Mouse (Mus musculus) forebrain, embryonic 11.5 days (tissue): ENCODE measurements around the gene Gbf1. TPM values are rescaled to one million over a fixed set of nuclear protein-coding genes. Genes with fewer than 3 reads are reported as not detected.
"Not testable (repeated sequence)": the region's sequence is repeated elsewhere in the genome, so short reads cannot be mapped to it uniquely, and the experiment has no call there.

Experiments
- ATAC-seq: fragments of 200-750 bp; cut with Nextera tagmentation; replicated peaks from 2 replicates; pipeline ENCODE4 v1.8.0; 2017; ENCODE audit warnings: moderate TSS enrichment; ENCODE audit not compliant: low FRiP score
- DNase-seq: peaks from one replicate; pipeline ENCODE4 v3.0.0-alpha.2; 2017; ENCODE audit warnings: low spot score
- H3K27ac ChIP-seq: fragments of 300-500 bp; sonication (generic); 2 replicates; pipeline ENCODE4 v1.5.1; 2014; ENCODE audit warnings: low read depth, low read length
- H3K27me3 ChIP-seq: fragments of 300-500 bp; sonication (generic); 2 replicates; pipeline ENCODE4 v1.6.1; 2014; ENCODE audit warnings: mild to moderate bottlenecking, low read length, mixed read lengths; ENCODE audit not compliant: control insufficient read depth, insufficient read depth
- H3K36me3 ChIP-seq: fragments of 300-500 bp; sonication (generic); 2 replicates; pipeline ENCODE4 v1.6.1; 2014; ENCODE audit warnings: mild to moderate bottlenecking, low read length, moderate library complexity, mixed read lengths; ENCODE audit not compliant: control insufficient read depth, insufficient read depth
- H3K4me1 ChIP-seq: fragments of 300-500 bp; sonication (generic); replicated peaks from 2 replicates; pipeline ENCODE4 v1.6.1; 2014; ENCODE audit warnings: low read length, mixed read lengths; ENCODE audit not compliant: control insufficient read depth, insufficient read depth
- H3K4me2 ChIP-seq: fragments of 300-500 bp; sonication (generic); 2 replicates; pipeline ENCODE4 v1.6.1; 2014; ENCODE audit warnings: low read depth, mild to moderate bottlenecking, low read length, moderate library complexity, mixed read lengths; ENCODE audit not compliant: severe bottlenecking
- H3K4me3 ChIP-seq: fragments of 300-500 bp; sonication (generic); 2 replicates; pipeline ENCODE4 v1.5.1; 2014; ENCODE audit warnings: low read depth, low read length
- H3K9ac ChIP-seq: fragments of 300-500 bp; sonication (generic); 2 replicates; pipeline ENCODE4 v1.6.1; 2014; ENCODE audit warnings: low read length
- H3K9me3 ChIP-seq: fragments of 300-500 bp; sonication (generic); 2 replicates; pipeline ENCODE4 v1.6.1; 2016; ENCODE audit warnings: low read length, mixed read lengths; ENCODE audit not compliant: control insufficient read depth
- WGBS: fragments of 180-500 bp; shearing (Covaris S2); extraction: QIAGEN DNeasy Blood & Tissue Kit; methylation state at CpG from one replicate; pipeline ENCODE4 v1.1.7; 2014; 5-methylcytosine and 5-hydroxymethylcytosine counted together
- polyA plus RNA-seq: library from polyadenylated mRNA; unstranded; fragments of >200 nt; fragmentation: Nextera tagmentation; extraction: Ambion mirVana; gene quantifications from 2 replicates; pipeline ENCODE4 v1.2.1, GENCODE M21; 2014

Gbf1 gene
- polyA plus RNA-seq, 1 experiment from 2014 or later = 49.0 TPM

DNA sequence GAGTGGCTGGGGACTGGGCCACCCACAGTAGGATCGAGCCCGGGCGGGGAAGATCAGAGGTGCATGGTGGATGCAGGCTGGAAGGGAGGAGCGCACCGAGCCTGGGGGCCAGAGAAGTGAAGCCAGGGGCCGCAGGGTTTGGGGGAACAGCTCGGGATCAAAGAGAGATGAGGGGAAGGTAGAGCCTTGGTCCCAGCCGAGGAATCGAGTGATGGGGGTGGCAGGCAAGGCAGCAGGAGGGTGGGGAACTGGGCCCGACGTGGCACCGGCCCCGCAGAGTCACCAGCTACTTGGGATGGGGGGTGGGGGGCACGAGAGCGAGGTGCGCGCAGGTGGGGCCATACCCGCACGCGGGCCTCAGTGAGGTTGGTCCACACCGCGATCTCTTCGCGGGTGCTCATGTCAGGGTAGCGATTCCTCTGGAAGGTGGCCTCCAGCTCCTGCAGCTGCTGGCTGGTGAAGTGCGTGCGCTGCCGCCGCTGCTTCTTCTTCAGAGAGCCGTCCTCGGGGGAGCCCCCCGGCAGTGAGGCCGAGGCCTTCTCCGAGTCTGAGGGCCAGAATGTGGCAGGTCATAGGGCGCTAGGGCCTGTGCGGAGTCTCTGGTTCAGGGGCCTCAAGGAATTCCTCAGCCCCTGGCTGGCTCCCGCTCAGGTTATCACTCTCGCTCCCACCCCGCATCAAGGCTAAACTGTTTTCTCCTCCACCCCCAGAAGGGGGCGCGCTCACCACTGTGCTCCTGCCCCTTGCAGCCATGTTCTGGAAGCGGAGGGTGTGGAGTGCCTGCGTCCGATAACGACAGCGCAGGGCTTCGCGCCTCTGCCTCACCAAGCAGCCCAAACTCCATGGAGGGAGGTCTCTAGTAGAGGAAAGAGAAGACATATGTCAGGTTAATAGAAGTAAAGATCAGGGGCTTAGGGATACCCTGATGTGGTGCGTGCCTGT is 15.4 kb upstream of the Gbf1 start:
- H3K27ac ChIP-seq = no peak overlapping the region
- peaks cover 53% of the 10 kb centered on the region for H3K27me3 ChIP-seq
- H3K9me3 ChIP-seq = no peaks in the 10 kb centered on the region
- peak overlapping the region; percentile 48 for H3K4me3 ChIP-seq
- DNase-seq (peak; percentile 90), ATAC-seq (peak; percentile 37; the same call in 1 of the 2 replicates)
- H3K9ac ChIP-seq = no peak overlapping the region; the same call in 1 of the 2 replicates
- H3K4me2 ChIP-seq = peak overlapping the region; percentile 100
- WGBS = 1% methylated on average over 48 of the region's 49 CpGs
- peaks cover 26% of the 10 kb centered on the region for H3K4me1 ChIP-seq
- H3K36me3 ChIP-seq = no peaks in the 10 kb centered on the region

DNA sequence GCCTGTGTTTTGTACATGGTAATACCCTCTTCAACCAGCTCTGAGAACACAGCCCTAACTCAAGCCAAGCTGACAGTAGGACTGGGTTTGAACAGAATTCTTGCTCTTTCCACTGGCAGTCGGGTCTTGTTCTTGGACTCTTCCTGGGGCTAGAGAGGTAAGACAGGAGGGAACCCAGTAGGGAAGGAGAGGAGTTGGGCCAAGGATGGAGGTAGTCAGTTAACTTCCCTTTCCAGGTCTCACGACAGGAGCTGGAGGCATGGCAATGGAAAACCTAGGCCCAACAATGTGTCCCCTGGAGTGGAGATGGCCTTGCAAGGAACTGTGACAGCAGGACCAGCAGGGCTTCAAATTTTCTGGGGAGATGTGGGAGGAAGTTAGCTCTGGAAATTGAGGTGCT is 12.0 kb upstream of the Gbf1 start:
- Histone ChIP-seq H3K4me2 (no peak overlapping the region), H3K9ac (no peak overlapping the region), H3K36me3 (no peaks in the 10 kb centered on the region), H3K27me3 (peaks cover 36% of the 10 kb centered on the region), H3K27ac (no peak overlapping the region), H3K4me3 (no peak overlapping the region), H3K4me1 (peaks cover 23% of the 10 kb centered on the region), H3K9me3 (no peaks in the 10 kb centered on the region)
- WGBS = 60% methylated on average over 2 of the region's 2 CpGs
- ATAC-seq (no peak), DNase-seq (no peak)

DNA sequence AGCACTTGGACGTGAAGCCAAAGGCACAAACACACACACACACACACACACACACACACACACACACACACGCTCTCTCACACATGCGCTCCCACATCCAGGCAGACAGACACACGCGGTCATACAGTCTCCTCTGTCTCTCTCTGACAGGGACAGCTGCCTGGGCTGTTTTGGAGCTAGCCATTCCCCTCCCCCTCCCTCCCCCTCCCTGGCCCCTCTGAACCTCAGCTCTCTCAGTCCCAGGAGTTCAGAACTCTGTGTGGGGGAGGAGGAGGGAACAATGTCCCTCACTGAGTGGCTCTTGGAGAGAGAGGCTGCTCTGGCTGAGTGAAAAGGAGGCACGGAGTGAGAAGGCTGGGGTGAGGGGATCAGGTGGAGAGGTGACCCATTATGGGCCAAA is 11.2 kb upstream of the Gbf1 start:
- Histone ChIP-seq H3K4me3 (no peak overlapping the region), H3K9me3 (no peaks in the 10 kb centered on the region), H3K27me3 (peaks cover 38% of the 10 kb centered on the region), H3K9ac (no peak overlapping the region; the same call in 1 of the 2 replicates), H3K4me2 (no peak overlapping the region), H3K4me1 (peaks cover 19% of the 10 kb centered on the region), H3K36me3 (no peaks in the 10 kb centered on the region), H3K27ac (no peak overlapping the region)
- WGBS = 17% methylated on average over 6 of the region's 6 CpGs
- peak; percentile 56 for ATAC-seq
- peak; percentile 73 for DNase-seq

DNA sequence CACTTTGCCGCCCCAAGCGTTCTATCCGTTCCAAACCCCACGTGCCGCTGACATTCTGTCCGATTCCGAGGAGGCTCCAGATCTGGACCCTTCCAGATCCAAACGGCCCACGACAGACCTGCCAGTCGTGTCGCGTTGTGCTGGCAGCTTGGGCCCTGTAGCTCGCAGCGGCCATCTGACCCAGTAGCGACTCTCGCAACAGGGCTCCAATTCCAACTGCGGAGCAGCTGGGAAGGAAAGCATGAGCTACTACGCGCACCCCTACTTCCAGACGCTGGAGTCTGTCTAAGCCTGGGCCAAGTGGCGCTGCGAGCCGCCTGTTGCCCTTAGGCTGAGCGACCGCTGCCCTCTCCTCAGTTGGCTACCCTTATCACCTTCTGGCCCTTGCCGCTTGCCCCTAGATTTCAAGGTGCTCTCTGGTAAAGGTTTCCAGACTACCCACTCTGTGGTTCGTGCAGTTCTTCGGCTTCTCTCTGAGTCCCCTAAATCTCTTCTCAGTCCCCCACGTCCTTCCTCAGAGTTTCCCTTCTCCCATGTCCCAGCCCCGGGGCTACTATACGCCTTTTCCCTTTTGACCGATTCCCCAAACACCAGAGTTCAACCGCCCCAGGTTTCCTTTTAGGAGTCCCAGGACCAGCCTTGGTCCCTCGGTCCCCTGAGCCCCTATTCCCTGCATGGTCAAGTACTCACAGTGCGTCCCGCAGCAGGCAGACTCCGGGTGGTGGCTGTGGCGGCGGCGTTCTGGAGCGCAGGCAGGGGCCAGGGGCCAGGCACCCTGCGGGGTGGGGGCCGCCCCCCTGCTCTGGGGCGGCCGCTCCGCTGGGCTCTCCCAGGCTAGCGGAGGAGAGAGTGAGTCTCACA is 4.6 kb upstream of the Gbf1 start, which contains the start of gene Pitx3:
TSS of gene Pitx3 (minus strand) at position 816 of the 861 bp plus-strand sequence.
- H3K27me3 ChIP-seq = peaks cover 56% of the 10 kb centered on the region
- peak within 1 kb of the TSS; percentile 83 for H3K4me2 ChIP-seq
- H3K9me3 ChIP-seq = no peaks in the 10 kb centered on the region
- DNase-seq (peak; percentile 64), ATAC-seq (no peak)
- H3K4me3 ChIP-seq = peak within 1 kb of the TSS; percentile 39
- no peak within 1 kb of the TSS for H3K27ac ChIP-seq
- no peaks in the 10 kb centered on the region for H3K36me3 ChIP-seq
- H3K4me1 ChIP-seq = peaks cover 11% of the 10 kb centered on the region
- H3K9ac ChIP-seq = no peak within 1 kb of the TSS
- under 1% methylated on average over 44 of the region's 47 CpGs for WGBS

DNA sequence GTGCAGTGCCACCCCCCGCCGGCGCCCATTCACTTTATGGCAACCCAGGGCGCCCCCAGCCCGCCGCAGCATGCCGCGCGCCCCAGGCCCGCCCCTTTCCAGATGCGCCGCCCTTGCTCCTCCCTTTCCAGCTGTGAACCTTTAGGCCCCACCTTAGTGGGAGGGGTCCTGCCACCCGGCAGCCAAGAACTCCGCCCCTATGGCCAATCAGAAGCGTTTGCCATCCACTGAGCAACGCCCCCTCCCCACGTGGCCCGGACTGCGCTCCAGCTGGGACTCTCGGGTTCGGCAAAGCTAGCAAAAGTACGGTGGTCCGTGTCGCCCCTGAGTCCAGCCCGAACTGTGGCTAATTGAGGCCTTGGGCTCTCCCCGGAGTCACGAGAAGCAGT is 3.9 kb upstream of the Gbf1 start:
- ATAC-seq = peak; percentile 42
- under 1% methylated on average over 26 of the region's 27 CpGs for WGBS
- peak; percentile 90 for DNase-seq
- Histone ChIP-seq H3K36me3 (no peaks in the 10 kb centered on the region), H3K9ac (no peak overlapping the region), H3K9me3 (no peaks in the 10 kb centered on the region), H3K27ac (no peak overlapping the region), H3K4me1 (peaks cover 13% of the 10 kb centered on the region), H3K4me2 (peak overlapping the region; percentile 83), H3K4me3 (peak overlapping the region; percentile 39), H3K27me3 (peaks cover 56% of the 10 kb centered on the region)

DNA sequence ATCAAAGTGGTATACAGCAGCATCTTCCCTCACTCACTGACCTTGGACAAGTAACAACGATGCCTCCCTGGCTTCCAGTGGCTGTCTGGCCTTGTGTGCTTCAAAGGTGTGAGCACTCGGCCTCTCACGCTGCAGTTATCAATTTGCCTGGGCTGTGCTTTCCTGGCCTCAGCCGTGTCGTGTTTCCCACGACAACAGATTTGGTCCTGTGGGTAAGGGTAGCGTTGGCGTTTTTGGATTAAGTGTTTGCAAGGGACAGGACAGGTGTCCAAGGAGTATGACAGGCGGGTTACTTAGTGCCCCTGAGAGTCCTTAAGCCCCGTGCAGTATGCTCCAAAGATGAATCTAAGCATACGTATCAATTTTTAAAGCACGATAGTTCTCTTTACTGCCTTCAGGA is 3.2 kb upstream of the Gbf1 start:
- Histone ChIP-seq H3K9me3 (no peaks in the 10 kb centered on the region), H3K9ac (no peak overlapping the region), H3K4me2 (no peak overlapping the region), H3K4me3 (no peak overlapping the region), H3K36me3 (no peaks in the 10 kb centered on the region), H3K27ac (no peak overlapping the region), H3K4me1 (peaks cover 16% of the 10 kb centered on the region), H3K27me3 (peaks cover 54% of the 10 kb centered on the region)
- DNase-seq = no peak
- ATAC-seq = no peak
- WGBS = 26% methylated on average over 12 of the region's 12 CpGs

DNA sequence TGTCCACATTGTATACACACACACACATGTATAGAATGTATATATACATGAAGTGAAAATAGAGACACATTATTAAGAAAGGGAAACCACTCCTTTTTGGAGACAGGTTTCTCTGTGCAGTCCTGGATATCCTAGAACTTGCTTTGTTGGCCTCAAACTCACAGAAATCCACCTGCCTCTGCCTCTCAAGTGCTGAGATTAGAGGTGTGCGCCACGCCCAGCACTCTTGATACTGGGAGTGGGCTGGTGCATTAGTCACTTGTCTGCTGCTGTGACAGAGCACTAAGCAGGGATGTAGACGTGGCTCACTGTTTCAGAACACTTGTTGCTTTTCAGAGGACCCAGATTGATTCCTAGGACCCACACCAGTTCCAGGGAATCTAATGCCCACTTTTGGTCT is 13.6 kb downstream of the Gbf1 start:
- Histone ChIP-seq H3K27me3 (no peaks in the 10 kb centered on the region), H3K27ac (no peak overlapping the region), H3K4me1 (no peaks in the 10 kb centered on the region), H3K4me2 (no peak overlapping the region), H3K4me3 (no peak overlapping the region), H3K36me3 (no peaks in the 10 kb centered on the region; the same call in 1 of the 2 replicates), H3K9me3 (no peaks in the 10 kb centered on the region), H3K9ac (no peak overlapping the region)
- ATAC-seq (no peak), DNase-seq (no peak)
- 96% methylated on average over 3 of the region's 3 CpGs for whole genome bisulfite sequencing

DNA sequence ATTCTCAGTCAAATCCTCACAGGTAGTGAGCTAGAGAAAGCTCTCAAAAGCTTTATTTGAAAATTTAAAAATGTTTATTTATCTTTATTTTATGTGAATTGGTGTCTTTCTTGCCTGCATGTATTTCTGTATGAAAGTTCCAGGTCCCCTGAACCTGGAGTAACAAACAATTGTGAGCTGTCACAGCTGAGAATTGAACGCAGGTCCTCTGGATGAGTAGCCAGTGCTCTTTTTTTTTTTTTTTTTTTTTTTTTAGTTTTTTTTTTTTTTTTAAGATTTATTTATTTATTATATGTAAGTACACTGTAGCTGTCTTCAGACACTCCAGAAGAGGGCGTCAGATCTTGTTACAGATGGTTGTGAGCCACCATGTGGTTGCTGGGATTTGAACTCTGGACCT is 14.9 kb downstream of the Gbf1 start:
- DNase-seq, H3K27ac ChIP-seq, H3K27me3 ChIP-seq, H3K4me1 ChIP-seq, H3K36me3 ChIP-seq, ATAC-seq, H3K9ac ChIP-seq, H3K4me2 ChIP-seq, H3K4me3 ChIP-seq, H3K9me3 ChIP-seq: not testable (repeated sequence)
- 89% methylated on average over 1 of the region's 2 CpGs for WGBS
